Comparison of ENCODE assay signal across 8 mouse cellular contexts in genomic region chr5:136102099-136102820, GRCm38 (mm10). TPM values are rescaled to one million over a fixed set of nuclear protein-coding genes. Genes with fewer than 3 reads are reported as not detected.
DNase-seq lines count a peak whose midpoint lies in the region; ATAC-seq lines count a peak whose summit lies in the region.

No protein-coding gene starts in this region.

- peak; percentile 90 for ATAC-seq in megakaryocyte-erythroid progenitor cell, adult 5-6 weeks (replicated peaks; ENCODE audit: low FRiP score, low TSS enrichment, poor library complexity, severe bottlenecking)

- intact Hi-C loops in left cerebral cortex, postnatal 14 days (cut with DNase I) = no loop called here

- DNase-seq in R1 (ENCODE audit: low read depth, low spot score) = peak; percentile 99
- DNase-seq in cerebellum, adult 9-11 months = peak; percentile 79
- peak; percentile 22 to 81 for DNase-seq in frontal cortex, adult 2 months (ENCODE audit: extremely low spot score in 1 of 2, low spot score in 1 of 2)
- DNase-seq in induced T-regulatory cell, adult 2 months (ENCODE audit: low read depth) = peak; percentile 85
- DNase-seq in left cerebral cortex, postnatal 14 days (ENCODE audit: low spot score in 2 of 2) = peak; percentile 80 to 83
- peak; percentile 78 for DNase-seq in right cerebral cortex, postnatal 25 days
- peak; percentile 67 to 74 for DNase-seq in urinary bladder, postnatal 4 days (ENCODE audit: low spot score in 2 of 2)

RNA-seq across cellular contexts. Expression of gene Polr2j, which starts 14.2 kb away (rescaled TPM):
- 121 TPM in 2 replicates for polyA plus RNA-seq in frontal cortex, adult 2 months (2012; rRNA removed)
- 10 to 100 TPM; 86.2 to 86.3 TPM for total RNA-seq in left cerebral cortex, postnatal 14 days (2021)
- total RNA-seq in megakaryocyte-erythroid progenitor cell, adult 5-6 weeks (2014; fragmentation: Nextera tagmentation) = 227 and 248 TPM in 2 replicates
- total RNA-seq in megakaryocyte-erythroid progenitor cell, adult 5-6 weeks (2017) = 163 and 177 TPM in 2 replicates

RNA-seq across cellular contexts. Expression of gene Rasa4, which starts 18.5 kb away (rescaled TPM):
- polyA plus RNA-seq in frontal cortex, adult 2 months (2012; rRNA removed) = 23.9 and 24.6 TPM in 2 replicates
- total RNA-seq in left cerebral cortex, postnatal 14 days (2021) = 1 to 10 TPM; 3.2 to 6.7 TPM
- 3.9 and 5.2 TPM in 2 replicates for total RNA-seq in megakaryocyte-erythroid progenitor cell, adult 5-6 weeks (2014; fragmentation: Nextera tagmentation)
- 1.7 and 2.1 TPM in 2 replicates for total RNA-seq in megakaryocyte-erythroid progenitor cell, adult 5-6 weeks (2017)

RNA-seq across cellular contexts. Expression of gene Lrwd1, which starts 33.6 kb away (rescaled TPM):
- 21.9 and 24.4 TPM in 2 replicates for polyA plus RNA-seq in frontal cortex, adult 2 months (2012; rRNA removed)
- total RNA-seq in left cerebral cortex, postnatal 14 days (2021) = 10 to 100 TPM; 12.4 to 14.1 TPM
- total RNA-seq in megakaryocyte-erythroid progenitor cell, adult 5-6 weeks (2014; fragmentation: Nextera tagmentation) = 64.7 and 67.4 TPM in 2 replicates
- total RNA-seq in megakaryocyte-erythroid progenitor cell, adult 5-6 weeks (2017) = 47.7 and 49.6 TPM in 2 replicates

RNA-seq across cellular contexts. Expression of gene Alkbh4, which starts 33.7 kb away (rescaled TPM):
- polyA plus RNA-seq in frontal cortex, adult 2 months (2012; rRNA removed) = 11.5 and 12.1 TPM in 2 replicates
- total RNA-seq in left cerebral cortex, postnatal 14 days (2021) = 1 to 10 TPM; 8.2 to 8.9 TPM
- 12.1 and 19.2 TPM in 2 replicates for total RNA-seq in megakaryocyte-erythroid progenitor cell, adult 5-6 weeks (2014; fragmentation: Nextera tagmentation)
- total RNA-seq in megakaryocyte-erythroid progenitor cell, adult 5-6 weeks (2017) = 8.1 and 8.5 TPM in 2 replicates

RNA-seq across cellular contexts. Expression of gene Upk3bl, which starts 48.0 kb away (rescaled TPM):
- polyA plus RNA-seq in frontal cortex, adult 2 months (2012; rRNA removed) = 0.22 and 0.67 TPM in 2 replicates
- not detected for total RNA-seq in left cerebral cortex, postnatal 14 days (2021)
- total RNA-seq in megakaryocyte-erythroid progenitor cell, adult 5-6 weeks (2014; fragmentation: Nextera tagmentation) = not detected in 2 replicates
- not detected in 2 replicates for total RNA-seq in megakaryocyte-erythroid progenitor cell, adult 5-6 weeks (2017)

Comparison
In these comparisons a context has a peak if more than half of its experiments do, and no peak if none do; other contexts are left out.
1. Peak in every context shown above with its lines: DNase-seq and ATAC-seq.